Mouse (Mus musculus) heart, embryonic 15.5 days (tissue): ENCODE data around the gene AC124502.3. TPM values are rescaled to one million over a fixed set of nuclear protein-coding genes. Genes with fewer than 3 reads are reported as not detected.

Experiments used
- ATAC-seq: fragments of 200-750 bp; cut with Nextera tagmentation; replicated peaks from 2 replicates; pipeline ENCODE4 v1.8.0; 2017; ENCODE audit warnings: low read depth, moderate TSS enrichment; ENCODE audit not compliant: insufficient number of reproducible peaks, insufficient read depth, low FRiP score
- H3K27ac ChIP-seq: fragments of 300-500 bp; sonication (generic); 2 replicates; pipeline ENCODE4 v1.5.1; 2015; ENCODE audit warnings: mild to moderate bottlenecking, inconsistent platforms
- H3K27me3 ChIP-seq: fragments of 300-500 bp; sonication (generic); 2 replicates; pipeline ENCODE4 v1.6.1; 2015; ENCODE audit warnings: inconsistent platforms
- H3K36me3 ChIP-seq: fragments of 300-500 bp; sonication (generic); 2 replicates; pipeline ENCODE4 v1.6.1; 2015; ENCODE audit warnings: mild to moderate bottlenecking, inconsistent platforms
- H3K4me1 ChIP-seq: fragments of 300-500 bp; sonication (generic); replicated peaks from 2 replicates; pipeline ENCODE4 v1.6.1; 2015; ENCODE audit warnings: inconsistent platforms
- H3K4me2 ChIP-seq: fragments of 300-500 bp; sonication (generic); 2 replicates; pipeline ENCODE4 v1.6.1; 2015; ENCODE audit warnings: inconsistent platforms, mild to moderate bottlenecking, moderate library complexity
- H3K4me3 ChIP-seq: fragments of 300-500 bp; sonication (generic); 2 replicates; pipeline ENCODE4 v1.5.1; 2015; ENCODE audit warnings: mild to moderate bottlenecking, inconsistent platforms
- H3K9ac ChIP-seq: fragments of 300-500 bp; sonication (generic); 2 replicates; pipeline ENCODE4 v1.6.1; 2015; ENCODE audit warnings: mild to moderate bottlenecking, inconsistent platforms
- H3K9me3 ChIP-seq: fragments of 300-500 bp; sonication (generic); replicated peaks from 2 replicates; pipeline ENCODE4 v1.6.1; 2016; ENCODE audit warnings: inconsistent platforms
- WGBS: fragments of 180-500 bp; shearing (Covaris S2); methylation state at CpG from one replicate; pipeline ENCODE4 v1.1.7; 2015; ENCODE audit warnings: mixed read lengths; 5-methylcytosine and 5-hydroxymethylcytosine counted together
- polyA plus RNA-seq: library from polyadenylated mRNA; unstranded; fragments of >200 nt; fragmentation: Nextera tagmentation; extraction: Ambion mirVana; gene quantifications from 2 replicates; pipeline ENCODE4 v1.2.1, GENCODE M21; 2015

Gene AC124502.3
- polyA plus RNA-seq, 1 experiment from 2014 or later: 1.4 TPM

- H3K9me3 ChIP-seq: no peaks in the 10 kb centered on the region
- ATAC-seq: no peak
- peaks cover 10% of the 10 kb centered on the region for H3K4me1 ChIP-seq
- H3K4me3 ChIP-seq: no peak overlapping the region
- no peak overlapping the region for H3K9ac ChIP-seq
- no peaks in the 10 kb centered on the region for H3K36me3 ChIP-seq
- H3K4me2 ChIP-seq: no peak overlapping the region
- 58% methylated on average over 4 of the region's 4 CpGs for WGBS
- H3K27me3 ChIP-seq: no peaks in the 10 kb centered on the region
- H3K27ac ChIP-seq: no peak overlapping the region
These were observed 33.8 kb upstream of the AC124502.3 start for GRCm38 (mm10) chr19:5004925-5005324.

- Histone ChIP-seq H3K9ac (no peak overlapping the region), H3K4me3 (no peak overlapping the region), H3K27ac (no peak overlapping the region), H3K4me1 (peaks cover 19% of the 10 kb centered on the region), H3K27me3 (no peaks in the 10 kb centered on the region), H3K36me3 (no peaks in the 10 kb centered on the region), H3K9me3 (no peaks in the 10 kb centered on the region), H3K4me2 (no peak overlapping the region)
- ATAC-seq: no peak
- 35% methylated on average over 8 of the region's 8 CpGs for WGBS
These were observed 25.6 kb upstream of the AC124502.3 start for GRCm38 (mm10) chr19:5013138-5013537.

GRCm38 (mm10) chr19:5014961-5015398, 23.7 kb upstream of the AC124502.3 start:
- peak overlapping the region; percentile 94 for H3K27ac ChIP-seq
- no peak overlapping the region for H3K9ac ChIP-seq
- H3K9me3 ChIP-seq: no peaks in the 10 kb centered on the region
- H3K4me3 ChIP-seq: no peak overlapping the region
- H3K4me1 ChIP-seq: peaks cover 20% of the 10 kb centered on the region
- no peaks in the 10 kb centered on the region for H3K36me3 ChIP-seq
- 21% methylated on average over 8 of the region's 8 CpGs for WGBS
- H3K4me2 ChIP-seq: no peak overlapping the region
- ATAC-seq: no peak
- H3K27me3 ChIP-seq: no peaks in the 10 kb centered on the region

- peak overlapping the region; percentile 94 for H3K27ac ChIP-seq
- no peaks in the 10 kb centered on the region for H3K9me3 ChIP-seq
- H3K4me3 ChIP-seq: no peak overlapping the region
- no peaks in the 10 kb centered on the region for H3K36me3 ChIP-seq
- 16% methylated on average over 10 of the region's 10 CpGs for WGBS
- peak overlapping the region; percentile 45 for H3K4me2 ChIP-seq
- no peaks in the 10 kb centered on the region for H3K27me3 ChIP-seq
- ATAC-seq: peak; percentile 84
- 0 out of 2 replicates have a peak overlapping the region, but pooled peaks have one; percentile 22 for H3K9ac ChIP-seq
- peaks cover 20% of the 10 kb centered on the region for H3K4me1 ChIP-seq
These were observed 22.4 kb upstream of the AC124502.3 start for GRCm38 (mm10) chr19:5016221-5016742.

- WGBS: 19% methylated on average over 12 of the region's 12 CpGs
- Histone ChIP-seq H3K9me3 (no peaks in the 10 kb centered on the region), H3K4me1 (peaks cover 20% of the 10 kb centered on the region), H3K4me3 (no peak overlapping the region), H3K27ac (peak overlapping the region; percentile 94), H3K4me2 (peak overlapping the region; percentile 45), H3K36me3 (no peaks in the 10 kb centered on the region), H3K9ac (0 out of 2 replicates have a peak overlapping the region, but pooled peaks have one; percentile 22), H3K27me3 (no peaks in the 10 kb centered on the region)
- 0 out of 2 replicates have a peak, but pooled peaks have one; percentile 28 for ATAC-seq
These were observed 21.9 kb upstream of the AC124502.3 start for GRCm38 (mm10) chr19:5016782-5017181.

GRCm38 (mm10) chr19:5017611-5018010, 21.1 kb upstream of the AC124502.3 start:
- Histone ChIP-seq H3K9ac (no peak overlapping the region), H3K27me3 (no peaks in the 10 kb centered on the region), H3K4me2 (no peak overlapping the region), H3K27ac (no peak overlapping the region), H3K4me3 (no peak overlapping the region), H3K36me3 (no peaks in the 10 kb centered on the region), H3K4me1 (peaks cover 20% of the 10 kb centered on the region), H3K9me3 (no peaks in the 10 kb centered on the region)
- ATAC-seq: no peak
- WGBS: 67% methylated on average over 4 of the region's 4 CpGs

- peaks cover 22% of the 10 kb centered on the region for H3K4me1 ChIP-seq
- no peaks in the 10 kb centered on the region for H3K9me3 ChIP-seq
- H3K9ac ChIP-seq: no peak overlapping the region
- no peak overlapping the region for H3K27ac ChIP-seq
- H3K4me2 ChIP-seq: no peak overlapping the region
- no peak for ATAC-seq
- H3K27me3 ChIP-seq: no peaks in the 10 kb centered on the region
- 79% methylated on average over 3 of the region's 3 CpGs for WGBS
- H3K36me3 ChIP-seq: no peaks in the 10 kb centered on the region
- H3K4me3 ChIP-seq: no peak overlapping the region
These were observed 20.5 kb upstream of the AC124502.3 start for GRCm38 (mm10) chr19:5018191-5018590.

- no peak overlapping the region for H3K27ac ChIP-seq
- H3K9me3 ChIP-seq: no peaks in the 10 kb centered on the region
- no peaks in the 10 kb centered on the region for H3K36me3 ChIP-seq
- H3K4me3 ChIP-seq: no peak overlapping the region
- H3K4me1 ChIP-seq: peaks cover 15% of the 10 kb centered on the region
- H3K27me3 ChIP-seq: no peaks in the 10 kb centered on the region
- H3K4me2 ChIP-seq: no peak overlapping the region
- ATAC-seq: no peak
- 77% methylated on average over 2 of the region's 2 CpGs for WGBS
- no peak overlapping the region for H3K9ac ChIP-seq
These were observed 17.3 kb upstream of the AC124502.3 start for GRCm38 (mm10) chr19:5021416-5021815.

GRCm38 (mm10) chr19:5023621-5024479, 14.8 kb upstream of the AC124502.3 start, which contains the start of gene Slc29a2:
Slc29a2 (plus strand) TSS chr19:5023860.
- no peaks in the 10 kb centered on the region for H3K9me3 ChIP-seq
- peak within 1 kb of the TSS; percentile 94 for H3K27ac ChIP-seq
- H3K36me3 ChIP-seq: peaks cover 22% of the 10 kb centered on the region
- H3K4me2 ChIP-seq: peak within 1 kb of the TSS; percentile 90
- ATAC-seq: peak; percentile 95
- H3K4me1 ChIP-seq: peaks cover 9% of the 10 kb centered on the region
- no peaks in the 10 kb centered on the region for H3K27me3 ChIP-seq
- peak within 1 kb of the TSS; percentile 73 for H3K9ac ChIP-seq
- H3K4me3 ChIP-seq: peak within 1 kb of the TSS; percentile 72
- WGBS: under 1% methylated on average over 62 of the region's 62 CpGs

- WGBS: 85% methylated on average over 8 of the region's 8 CpGs
- peaks cover 44% of the 10 kb centered on the region for H3K36me3 ChIP-seq
- no peak for ATAC-seq
These were observed 12.6 kb upstream of the AC124502.3 start for GRCm38 (mm10) chr19:5026111-5026510.

GRCm38 (mm10) chr19:5032686-5033085, 6.0 kb upstream of the AC124502.3 start:
- no peaks in the 10 kb centered on the region for H3K9me3 ChIP-seq
- 72% methylated on average over 3 of the region's 3 CpGs for WGBS
- ATAC-seq: no peak

More at GRCm38 (mm10) chr19:5026111-5026510, 12.6 kb upstream of the AC124502.3 start:
- Histone ChIP-seq H3K4me3 (no peak overlapping the region), H3K27me3 (no peaks in the 10 kb centered on the region), H3K27ac (no peak overlapping the region), H3K9me3 (no peaks in the 10 kb centered on the region), H3K4me2 (no peak overlapping the region), H3K9ac (no peak overlapping the region), H3K4me1 (peaks cover 9% of the 10 kb centered on the region)

More at GRCm38 (mm10) chr19:5032686-5033085, 6.0 kb upstream of the AC124502.3 start:
- no peak overlapping the region for H3K4me3 ChIP-seq
- no peak overlapping the region for H3K4me2 ChIP-seq
- peaks cover 2% of the 10 kb centered on the region for H3K4me1 ChIP-seq
- H3K36me3 ChIP-seq: peaks cover 36% of the 10 kb centered on the region; the same call in 1 of the 2 replicates
- no peak overlapping the region for H3K27ac ChIP-seq
- H3K9ac ChIP-seq: no peak overlapping the region
- H3K27me3 ChIP-seq: no peaks in the 10 kb centered on the region
